9 mouse cellular contexts compared by ENCODE assay signal in the genomic region with DNA sequence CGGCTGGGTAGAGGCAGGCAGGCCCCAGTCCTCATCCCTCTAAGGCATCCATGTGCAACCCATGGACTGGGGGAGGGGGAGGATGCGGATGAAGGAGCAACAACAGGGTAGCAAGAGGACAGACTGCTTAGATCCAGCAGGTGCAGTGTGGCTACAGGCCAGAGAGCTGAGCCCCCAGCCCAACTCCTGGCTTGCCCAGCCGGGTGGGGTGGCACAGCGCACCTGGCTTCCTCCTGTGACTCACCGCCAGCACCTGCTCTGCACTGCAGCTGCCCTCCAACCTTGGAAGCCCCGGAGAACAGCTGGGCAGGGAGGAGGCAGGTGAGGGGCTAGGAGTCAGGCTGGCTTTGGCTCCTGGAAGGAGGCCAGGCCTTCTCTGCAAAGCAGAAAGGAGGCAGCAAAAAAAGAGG. TPM values are rescaled to one million over a fixed set of nuclear protein-coding genes. Genes with fewer than 3 reads are reported as not detected.
A peak's percentile ranks its signal among the peaks of the same experiment; 100 is the strongest.
DNase-seq lines count a peak whose midpoint lies in the region; ATAC-seq lines count a peak whose summit lies in the region.
"Had no signal": no experiment of that assay in that cellular context is flagged by ENCODE, and none has a peak within 500 bp of the region (broad histone marks: within the 10 kb centered on the region; RNA-seq: fewer than 3 reads in every experiment).

No protein-coding gene starts in this region.

- no peaks in the 10 kb centered on the region for H3K9me3 ChIP-seq in heart, embryonic 15.5 days (replicated peaks)
- no peaks in the 10 kb centered on the region for H3K9me3 ChIP-seq in hindbrain, embryonic 12.5 days (replicated peaks)
- H3K9me3 ChIP-seq in midbrain, embryonic 16.5 days (replicated peaks; ENCODE audit: control insufficient read depth, low read length, poor library complexity, severe bottlenecking): no peaks in the 10 kb centered on the region

- H3K4me1 ChIP-seq in heart, embryonic 15.5 days (replicated peaks): peaks cover 51% of the 10 kb centered on the region
- H3K4me1 ChIP-seq in hindbrain, embryonic 12.5 days: peaks cover 25% of the 10 kb centered on the region
- H3K4me1 ChIP-seq in midbrain, embryonic 16.5 days (ENCODE audit: control insufficient read depth, insufficient read depth, low read length): peaks cover 14% of the 10 kb centered on the region

- no peaks in the 10 kb centered on the region for H3K27me3 ChIP-seq in heart, embryonic 15.5 days
- peaks cover 30% of the 10 kb centered on the region for H3K27me3 ChIP-seq in hindbrain, embryonic 12.5 days
- peaks cover 3% of the 10 kb centered on the region; the same call in 1 of the 2 replicates for H3K27me3 ChIP-seq in midbrain, embryonic 16.5 days (ENCODE audit: control insufficient read depth, insufficient read depth, low read depth, low read length)

- no peak for DNase-seq in heart, adult 8-10 months (ENCODE audit: low spot score)
- peak; percentile 60 for DNase-seq in cerebellum, adult 9-11 months
- no peak for DNase-seq in right cerebral cortex, postnatal 25 days
- DNase-seq in ovary, postnatal 14 days (ENCODE audit: low spot score): no peak
- no peak for DNase-seq in layer of hippocampus, postnatal 14 days (ENCODE audit: low spot score in 2 of 2)

- H3K4me3 ChIP-seq in heart, embryonic 15.5 days: peak overlapping the region; percentile 25
- H3K4me3 ChIP-seq in hindbrain, embryonic 12.5 days: peak overlapping the region; percentile 10; the same call in 1 of the 2 replicates
- H3K4me3 ChIP-seq in midbrain, embryonic 16.5 days (ENCODE audit: low read depth, low read length): no peak overlapping the region

- H3K27ac ChIP-seq in heart, embryonic 15.5 days: peak overlapping the region; percentile 82
- peak overlapping the region; percentile 89 for H3K27ac ChIP-seq in hindbrain, embryonic 12.5 days
- H3K27ac ChIP-seq in midbrain, embryonic 16.5 days (ENCODE audit: low read length): peak overlapping the region; percentile 84
- H3K27ac ChIP-seq: macrophage had no signal

- ATAC-seq in heart, embryonic 15.5 days (replicated peaks; ENCODE audit: insufficient number of reproducible peaks, insufficient read depth, low FRiP score, low read depth): peak; percentile 9
- ATAC-seq in hindbrain, embryonic 12.5 days (ENCODE audit: low FRiP score): peak; percentile 46
- peak; percentile 36 for ATAC-seq in midbrain, embryonic 16.5 days

- WGBS in heart, embryonic 15.5 days: 33% methylated on average over 6 of the region's 6 CpGs
- WGBS in hindbrain, embryonic 12.5 days: 18% methylated on average over 6 of the region's 6 CpGs
- WGBS in midbrain, embryonic 16.5 days: 13% methylated on average over 6 of the region's 6 CpGs

- H3K36me3 ChIP-seq in heart, embryonic 15.5 days: no peaks in the 10 kb centered on the region
- no peaks in the 10 kb centered on the region for H3K36me3 ChIP-seq in hindbrain, embryonic 12.5 days
- no peaks in the 10 kb centered on the region for H3K36me3 ChIP-seq in midbrain, embryonic 16.5 days (ENCODE audit: control insufficient read depth, insufficient read depth, low read length)

- H3K9ac ChIP-seq in heart, embryonic 15.5 days: 0 out of 2 replicates have a peak overlapping the region, but pooled peaks have one; percentile 22
- H3K9ac ChIP-seq in hindbrain, embryonic 12.5 days: peak overlapping the region; percentile 41
- peak overlapping the region; percentile 52; the same call in 1 of the 2 replicates for H3K9ac ChIP-seq in midbrain, embryonic 16.5 days (ENCODE audit: low read depth, low read length)

- H3K4me2 ChIP-seq in heart, embryonic 15.5 days: peak overlapping the region; percentile 58
- peak overlapping the region; percentile 41 for H3K4me2 ChIP-seq in hindbrain, embryonic 12.5 days (replicated peaks)
- peak overlapping the region; percentile 40 for H3K4me2 ChIP-seq in midbrain, embryonic 16.5 days (ENCODE audit: low read length)

RNA-seq across cellular contexts. Expression of gene Sema4c, which starts 21.8 kb away (rescaled TPM):
- 7.9 and 10.9 TPM in 2 replicates for polyA plus RNA-seq in heart, embryonic 15.5 days (2015; fragmentation: Nextera tagmentation; extraction: Ambion mirVana)
- 10 to 100 TPM; 10.8 to 13.4 (median 11.2) TPM for total RNA-seq in heart, adult 8-10 months (2022)
- 33.4 and 35.6 TPM in 2 replicates for polyA plus RNA-seq in hindbrain, embryonic 12.5 days (2016; fragmentation: Nextera tagmentation; extraction: Ambion mirVana)
- 24.4 and 27.0 TPM in 2 replicates for polyA plus RNA-seq in midbrain, embryonic 16.5 days (2015; fragmentation: Nextera tagmentation; extraction: Ambion mirVana)
- total RNA-seq in layer of hippocampus, postnatal 14 days (2021): 10 to 100 TPM; 17.6 to 20.8 TPM

RNA-seq across cellular contexts. Expression of gene Ankrd39, which starts 32.7 kb away (rescaled TPM):
- polyA plus RNA-seq in heart, embryonic 15.5 days (2015; fragmentation: Nextera tagmentation; extraction: Ambion mirVana): 27.3 and 30.4 TPM in 2 replicates
- 1 to 10 TPM; 5.4 to 8.2 (median 7.1) TPM for total RNA-seq in heart, adult 8-10 months (2022)
- polyA plus RNA-seq in hindbrain, embryonic 12.5 days (2016; fragmentation: Nextera tagmentation; extraction: Ambion mirVana): 17.8 and 18.8 TPM in 2 replicates
- polyA plus RNA-seq in midbrain, embryonic 16.5 days (2015; fragmentation: Nextera tagmentation; extraction: Ambion mirVana): 30.6 and 32.8 TPM in 2 replicates
- total RNA-seq in layer of hippocampus, postnatal 14 days (2021): 10 to 100 TPM; 12.2 to 14.2 TPM

RNA-seq across cellular contexts. Expression of gene Gm42417, which starts 40.8 kb away (rescaled TPM):
- 0.22 TPM in 1 of 2 replicates, not detected in the other for polyA plus RNA-seq in heart, embryonic 15.5 days (2015; fragmentation: Nextera tagmentation; extraction: Ambion mirVana)
- 100 to 1,000 TPM; 132 to 332 (median 244) TPM for total RNA-seq in heart, adult 8-10 months (2022)
- not detected in 2 replicates for polyA plus RNA-seq in hindbrain, embryonic 12.5 days (2016; fragmentation: Nextera tagmentation; extraction: Ambion mirVana)
- 0.20 and 0.75 TPM in 2 replicates for polyA plus RNA-seq in midbrain, embryonic 16.5 days (2015; fragmentation: Nextera tagmentation; extraction: Ambion mirVana)
- not detected for total RNA-seq in layer of hippocampus, postnatal 14 days (2021)

RNA-seq across cellular contexts. Expression of gene Ankrd23, which starts 43.3 kb away (rescaled TPM):
- polyA plus RNA-seq in heart, embryonic 15.5 days (2015; fragmentation: Nextera tagmentation; extraction: Ambion mirVana): 25.3 and 26.7 TPM in 2 replicates
- total RNA-seq in heart, adult 8-10 months (2022): 100 to 1,000 TPM; 251 to 540 (median 405) TPM
- polyA plus RNA-seq in hindbrain, embryonic 12.5 days (2016; fragmentation: Nextera tagmentation; extraction: Ambion mirVana): 14.6 and 18.8 TPM in 2 replicates
- polyA plus RNA-seq in midbrain, embryonic 16.5 days (2015; fragmentation: Nextera tagmentation; extraction: Ambion mirVana): 16.1 and 17.0 TPM in 2 replicates
- total RNA-seq in layer of hippocampus, postnatal 14 days (2021): 1 to 10 TPM; 6.1 to 7.5 TPM
